Mouse (Mus musculus): ENCODE results near the gene Apc2. TPM values are rescaled to one million over a fixed set of nuclear protein-coding genes. Genes with fewer than 3 reads are reported as not detected.
A peak's percentile ranks its signal among the peaks of the same experiment; 100 is the strongest.

The Apc2 gene
- polyA plus RNA-seq, 1 experiment: 0.24 TPM

GRCm38 (mm10) chr10:80330888-80331287 is 35.1 kb downstream of the Apc2 start:
- Histone ChIP-seq H3K4me3 (peak overlapping the region; percentile 24), H3K79me2 (ENCODE audit: control insufficient read depth, insufficient read depth) (no peaks in the 10 kb centered on the region), H3K4me2 (ENCODE audit: low read depth) (peak overlapping the region; percentile 98), H3K27me3 (ENCODE audit: control insufficient read depth, insufficient read depth, insufficient read length) (no peaks in the 10 kb centered on the region), H3ac (ENCODE audit: control insufficient read depth, insufficient read length) (no peak overlapping the region), H3K36me3 (ENCODE audit: control insufficient read depth, insufficient read depth) (no peaks in the 10 kb centered on the region)
- TF ChIP-seq MYOD1 (IDR thresholded peaks at IDR 0.05; ENCODE audit: control insufficient read depth in 1 of 3, insufficient read length in 2 of 3, low read depth in 2 of 3) (no peak), TCF12 (IDR thresholded peaks at IDR 0.05; ENCODE audit: insufficient read depth, poor library complexity, severe bottlenecking) (no peak), POLR2A (IDR thresholded peaks at IDR 0.05; ENCODE audit: insufficient read length, low read depth) (no peak), TCF3 (IDR thresholded peaks at IDR 0.05; ENCODE audit: insufficient read length, low read depth) (no peak), MYOG (IDR thresholded peaks at IDR 0.05; ENCODE audit: control insufficient read depth in 1 of 3, insufficient read depth in 1 of 3, insufficient read length in 2 of 3, low read depth in 2 of 3) (no peak), REST (IDR thresholded peaks at IDR 0.05; ENCODE audit: insufficient read depth, insufficient read length) (no peak)

- Histone ChIP-seq H3ac (ENCODE audit: control insufficient read depth, insufficient read length) (no peak overlapping the region), H3K36me3 (ENCODE audit: control insufficient read depth, insufficient read depth) (no peaks in the 10 kb centered on the region), H3K79me2 (ENCODE audit: control insufficient read depth, insufficient read depth) (no peaks in the 10 kb centered on the region), H3K4me3 (no peak overlapping the region), H3K27me3 (ENCODE audit: control insufficient read depth, insufficient read depth, insufficient read length) (no peaks in the 10 kb centered on the region), H3K4me2 (ENCODE audit: low read depth) (no peak overlapping the region)
- TF ChIP-seq SRF (IDR thresholded peaks at IDR 0.05; ENCODE audit: control insufficient read depth, insufficient read length, low read depth) (no peak), USF1 (IDR thresholded peaks at IDR 0.05; ENCODE audit: low read depth) (no peak), MYOD1 (IDR thresholded peaks at IDR 0.05; ENCODE audit: control insufficient read depth in 1 of 3, insufficient read length in 2 of 3, low read depth in 2 of 3) (no peak), REST (IDR thresholded peaks at IDR 0.05; ENCODE audit: insufficient read depth, insufficient read length) (no peak), CEBPB (IDR thresholded peaks at IDR 0.05; ENCODE audit: insufficient read depth, poor library complexity, severe bottlenecking) (no peak), E2F4 (IDR thresholded peaks at IDR 0.05; ENCODE audit: insufficient read depth) (no peak), MYOG (IDR thresholded peaks at IDR 0.05; ENCODE audit: control insufficient read depth in 1 of 3, insufficient read depth in 1 of 3, insufficient read length in 2 of 3, low read depth in 2 of 3) (no peak), POLR2A (IDR thresholded peaks at IDR 0.05; ENCODE audit: insufficient read length, low read depth) (no peak), TCF3 (IDR thresholded peaks at IDR 0.05; ENCODE audit: insufficient read length, low read depth) (no peak), MAX (IDR thresholded peaks at IDR 0.05; ENCODE audit: low read depth) (no peak), TCF12 (IDR thresholded peaks at IDR 0.05; ENCODE audit: insufficient read depth, poor library complexity, severe bottlenecking) (no peak), POLR2AphosphoS2 (IDR thresholded peaks at IDR 0.05; ENCODE audit: insufficient read length, low read depth) (no peak)
Measured at GRCm38 (mm10) chr10:80331636-80332524, 36.1 kb downstream of the Apc2 start.

- TF ChIP-seq REST (IDR thresholded peaks at IDR 0.05; ENCODE audit: insufficient read depth, insufficient read length) (no peak), SRF (IDR thresholded peaks at IDR 0.05; ENCODE audit: control insufficient read depth, insufficient read length, low read depth) (no peak), MYOD1 (IDR thresholded peaks at IDR 0.05; ENCODE audit: control insufficient read depth in 1 of 3, insufficient read length in 2 of 3, low read depth in 2 of 3) (no peak), USF1 (IDR thresholded peaks at IDR 0.05; ENCODE audit: low read depth) (no peak), MAX (IDR thresholded peaks at IDR 0.05; ENCODE audit: low read depth) (no peak), TCF3 (IDR thresholded peaks at IDR 0.05; ENCODE audit: insufficient read length, low read depth) (no peak), POLR2A (IDR thresholded peaks at IDR 0.05; ENCODE audit: insufficient read length, low read depth) (no peak), TCF12 (IDR thresholded peaks at IDR 0.05; ENCODE audit: insufficient read depth, poor library complexity, severe bottlenecking) (no peak), CEBPB (IDR thresholded peaks at IDR 0.05; ENCODE audit: insufficient read depth, poor library complexity, severe bottlenecking) (no peak), MYOG (IDR thresholded peaks at IDR 0.05; ENCODE audit: control insufficient read depth in 1 of 3, insufficient read depth in 1 of 3, insufficient read length in 2 of 3, low read depth in 2 of 3) (no peak), E2F4 (IDR thresholded peaks at IDR 0.05; ENCODE audit: insufficient read depth) (no peak)
- no peaks in the 10 kb centered on the region for H3K36me3 ChIP-seq (ENCODE audit: control insufficient read depth, insufficient read depth)
- H3K79me2 ChIP-seq (ENCODE audit: control insufficient read depth, insufficient read depth): no peaks in the 10 kb centered on the region
- no peak overlapping the region for H3ac ChIP-seq (ENCODE audit: control insufficient read depth, insufficient read length)
- H3K27me3 ChIP-seq (ENCODE audit: control insufficient read depth, insufficient read depth, insufficient read length): no peaks in the 10 kb centered on the region
- H3K4me3 ChIP-seq: no peak overlapping the region
- H3K4me2 ChIP-seq (ENCODE audit: low read depth): no peak overlapping the region
Measured at GRCm38 (mm10) chr10:80332525-80332989, 36.8 kb downstream of the Apc2 start.

GRCm38 (mm10) chr10:80336263-80336662 is 40.5 kb downstream of the Apc2 start:
- peak; percentile 49 for TF ChIP-seq POLR2AphosphoS2 (IDR thresholded peaks at IDR 0.05; ENCODE audit: insufficient read length, low read depth)
- no peak for TF ChIP-seq MYOG (IDR thresholded peaks at IDR 0.05; ENCODE audit: control insufficient read depth in 1 of 3, insufficient read depth in 1 of 3, insufficient read length in 2 of 3, low read depth in 2 of 3)
- no peaks in the 10 kb centered on the region for H3K79me2 ChIP-seq (ENCODE audit: control insufficient read depth, insufficient read depth)
- H3K36me3 ChIP-seq (ENCODE audit: control insufficient read depth, insufficient read depth): no peaks in the 10 kb centered on the region
- H3K4me3 ChIP-seq: no peak overlapping the region
- H3ac ChIP-seq (ENCODE audit: control insufficient read depth, insufficient read length): no peak overlapping the region
- H3K27me3 ChIP-seq (ENCODE audit: control insufficient read depth, insufficient read depth, insufficient read length): no peaks in the 10 kb centered on the region
- H3K4me2 ChIP-seq (ENCODE audit: low read depth): no peak overlapping the region
